Mouse (Mus musculus): ENCODE measurements at regions not wholly inside any gene's neighbourhood (a gene's known extent, or its start where the extent isn't known, plus 50 kb on each side); places are given as distances from the start of the nearest gene placed in this dataset.

DNA sequence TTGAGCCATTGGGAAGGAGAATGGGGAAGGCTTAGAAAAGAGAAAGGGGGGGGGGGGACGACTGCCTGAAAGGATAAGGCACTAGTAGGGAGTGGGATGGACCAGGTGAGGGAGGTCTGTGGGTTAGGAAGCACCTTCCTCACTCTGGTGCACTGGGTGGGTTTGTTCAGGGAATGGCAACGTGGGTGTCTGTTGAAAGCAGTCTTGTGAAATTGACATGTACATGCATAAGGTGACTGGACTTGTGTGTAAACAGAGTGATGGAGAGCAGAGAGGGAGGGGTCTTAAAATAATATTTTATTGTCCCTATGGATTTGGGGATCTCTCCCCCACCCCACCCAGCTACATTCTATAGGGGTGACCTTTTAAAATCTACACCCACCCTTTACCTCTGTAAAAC lies 485.0 kb downstream of the Prss52 start:
- TF ChIP-seq POLR2A (IDR thresholded peaks at IDR 0.05; ENCODE audit: control insufficient read depth, extremely low read depth, insufficient read depth, low read length, poor library complexity) (no peak), CTCF (IDR thresholded peaks at IDR 0.05; ENCODE audit: borderline replicate concordance, control insufficient read depth, extremely low read depth, insufficient read depth, low read length, poor library complexity) (no peak)
